Mouse (Mus musculus) spleen, adult 18-20 months (tissue): ENCODE data around the gene Mtln.

Experiments
- DNase-seq, 2 experiments: peaks; one replicate each; pipeline ENCODE4 v3.0.0; 2022; ENCODE audit warnings: mixed read lengths in 2 of 2

The Mtln gene

GRCm38 (mm10) chr2:127791919-127792603, at the start of gene Mtln:
Gene Mtln (minus strand): TSS chr2:127792488.
- peak; percentile 64 to 74 for DNase-seq

- DNase-seq = no peak
These were observed 49.1 kb upstream of the Mtln start for GRCm38 (mm10) chr2:127841402-127841801.

- no peak for DNase-seq
These were observed 47.1 kb upstream of the Mtln start for GRCm38 (mm10) chr2:127839425-127839824.

GRCm38 (mm10) chr2:127838576-127838975, 46.3 kb upstream of the Mtln start, which contains the start of gene Acoxl:
Gene Acoxl (plus strand): TSS chr2:127838876.
- DNase-seq = no peak

- no peak for DNase-seq
These were observed 40.5 kb upstream of the Mtln start for GRCm38 (mm10) chr2:127832833-127833190.

- DNase-seq = no peak
These were observed 40.0 kb upstream of the Mtln start for GRCm38 (mm10) chr2:127832103-127832832.

GRCm38 (mm10) chr2:127831401-127832102, 39.3 kb upstream of the Mtln start, which contains the start of gene Bub1:
Gene Bub1 (minus strand): TSS chr2:127831865.
- peak; percentile 84 to 90 for DNase-seq

- no peak for DNase-seq
These were observed 2.5 kb downstream of the Mtln start for GRCm38 (mm10) chr2:127789651-127790270.

- no peak for DNase-seq
These were observed 3.1 kb downstream of the Mtln start for GRCm38 (mm10) chr2:127789138-127789537.

GRCm38 (mm10) chr2:127788440-127789116, 3.7 kb downstream of the Mtln start, which contains the start of gene Nphp1:
Gene Nphp1 (minus strand): TSS chr2:127788897.
- peak; percentile 67 to 83 for DNase-seq

- no peak for DNase-seq
These were observed 5.1 kb downstream of the Mtln start for GRCm38 (mm10) chr2:127787226-127787625.

- no peak for DNase-seq
These were observed 13.8 kb downstream of the Mtln start for GRCm38 (mm10) chr2:127778451-127778850.

GRCm38 (mm10) chr2:127775013-127775412, 17.3 kb downstream of the Mtln start:
- no peak for DNase-seq

GRCm38 (mm10) chr2:127774578-127774941, 17.7 kb downstream of the Mtln start:
- DNase-seq = no peak

- DNase-seq = no peak
These were observed 18.2 kb downstream of the Mtln start for GRCm38 (mm10) chr2:127773938-127774577.

GRCm38 (mm10) chr2:127761587-127761986, 30.7 kb downstream of the Mtln start:
- DNase-seq = no peak

- DNase-seq = no peak
These were observed 31.8 kb downstream of the Mtln start for GRCm38 (mm10) chr2:127760429-127761000.

GRCm38 (mm10) chr2:127760014-127760413, 32.3 kb downstream of the Mtln start:
- DNase-seq = no peak

GRCm38 (mm10) chr2:127759157-127759880, 33.0 kb downstream of the Mtln start:
- DNase-seq = no peak

- no peak for DNase-seq
These were observed 35.1 kb downstream of the Mtln start for GRCm38 (mm10) chr2:127757171-127757570.

GRCm38 (mm10) chr2:127754113-127754512, 38.2 kb downstream of the Mtln start:
- DNase-seq = no peak
